Mouse (Mus musculus) ovary, adult 18-20 months (tissue): ENCODE measurements around the gene Tmco1.

Source experiments
- DNase-seq: peaks from one replicate; pipeline ENCODE4 v3.0.0; 2022; ENCODE audit warnings: low spot score, mixed read lengths

The Tmco1 gene

DNA sequence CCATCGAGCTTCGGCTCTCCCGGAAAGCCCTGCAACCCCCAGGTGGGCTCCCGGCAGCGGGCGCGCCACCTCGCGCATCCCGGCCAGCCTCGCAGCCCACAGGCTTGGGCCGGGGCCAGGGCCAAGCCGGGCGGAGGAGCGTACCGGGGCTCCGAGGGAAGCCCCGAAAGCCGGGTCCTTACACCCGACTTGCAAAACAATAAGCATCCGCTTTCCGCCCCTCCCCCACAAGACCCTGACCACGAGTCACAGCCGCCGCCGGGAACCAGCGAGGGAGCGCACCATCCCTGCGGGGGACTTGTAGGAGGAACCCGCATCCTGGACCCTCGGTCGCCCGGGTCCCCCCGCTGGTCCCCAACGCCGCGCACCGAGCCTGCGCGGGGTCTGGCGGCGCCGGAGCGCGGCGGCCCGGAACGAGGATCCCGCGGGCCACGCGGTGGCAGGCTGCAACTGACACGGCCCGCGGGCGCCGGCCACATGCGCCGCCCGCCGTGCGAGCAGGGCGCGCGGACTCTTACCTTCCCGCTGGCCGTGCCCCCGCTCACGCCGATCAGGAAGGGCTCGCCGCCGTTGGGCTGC, 23.8 kb upstream of the Tmco1 start:
- DNase-seq, result peak; percentile 37

DNA sequence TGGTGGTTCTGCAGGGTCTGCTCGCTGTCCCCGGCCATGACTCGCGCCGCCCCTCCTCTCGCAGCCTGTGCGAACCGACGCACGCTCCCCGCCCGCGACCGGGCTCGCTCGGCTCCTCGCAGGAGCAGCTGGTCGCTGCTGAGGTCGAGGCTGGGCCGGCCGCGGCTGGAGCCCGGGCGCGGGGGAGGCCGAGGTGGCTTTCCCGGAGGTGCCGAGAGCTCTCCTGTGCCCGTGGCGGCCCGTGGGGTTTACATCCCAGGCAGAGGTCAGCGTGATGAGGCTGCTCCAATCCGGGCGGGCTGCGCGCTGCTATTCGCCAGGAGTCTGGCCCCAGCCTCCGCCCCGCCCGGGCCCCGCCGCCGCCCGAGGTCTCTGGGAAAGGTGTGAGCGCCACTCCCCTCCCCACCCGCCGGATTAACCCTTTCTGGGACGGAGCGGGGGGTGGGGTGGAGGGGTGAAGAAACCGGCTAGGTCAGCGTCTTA, 23.3 kb upstream of the Tmco1 start:
- peak; percentile 81 for DNase-seq

DNA sequence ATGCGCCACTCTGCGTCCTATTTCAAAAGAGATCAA, 23.0 kb upstream of the Tmco1 start, which contains the start of gene Uck2:
Uck2 (minus strand) TSS at position 1 of the 36 bp plus-strand sequence.
- no peak for DNase-seq

- no peak for DNase-seq
Measured at GRCm38 (mm10) chr1:167285356-167285755, 22.8 kb upstream of the Tmco1 start.

- no peak for DNase-seq
Measured at GRCm38 (mm10) chr1:167287156-167287555, 21.0 kb upstream of the Tmco1 start.

DNA sequence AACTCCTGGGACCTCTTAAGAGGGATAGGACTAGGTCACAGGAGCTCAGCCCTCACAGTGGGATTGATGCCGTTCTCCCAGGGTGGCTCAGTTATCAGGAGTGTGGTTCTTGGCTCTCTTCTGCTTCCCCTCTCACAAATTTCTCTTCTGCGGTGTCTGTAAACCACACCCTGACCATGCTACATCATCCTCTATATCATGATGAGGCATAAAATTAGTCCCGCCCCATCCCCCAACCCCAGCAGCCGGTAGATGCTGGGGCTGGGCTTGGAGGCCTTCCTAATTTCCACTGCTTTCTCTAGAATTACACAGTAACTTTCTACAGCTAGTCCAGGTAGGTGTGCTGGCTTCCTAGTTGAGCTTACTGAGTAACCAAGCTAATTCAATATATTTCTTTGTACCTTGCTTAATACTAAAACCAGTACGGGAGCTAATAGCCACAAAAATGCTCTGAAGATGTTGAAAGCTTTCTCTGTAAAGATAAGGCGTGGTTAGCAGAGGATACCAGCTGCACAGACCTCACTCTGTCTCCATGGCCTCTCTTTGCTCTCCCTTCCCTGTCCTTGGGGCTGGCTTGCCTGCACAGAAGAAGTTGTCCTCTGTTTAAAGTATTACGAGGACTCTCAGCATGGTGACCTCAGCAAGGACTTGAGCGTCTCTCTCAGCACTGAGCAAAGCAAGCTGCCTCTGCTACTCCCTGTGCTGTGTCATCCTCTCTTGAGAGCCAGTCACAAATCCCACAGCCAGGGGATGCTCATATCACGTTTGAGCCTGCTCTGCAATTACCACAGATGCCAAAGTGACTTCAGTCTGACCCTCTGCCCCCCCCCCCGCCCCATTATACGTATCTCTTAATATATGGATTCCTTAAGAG, 19.3 kb upstream of the Tmco1 start:
- no peak for DNase-seq

- no peak for DNase-seq
Measured at GRCm38 (mm10) chr1:167289567-167290262, 18.5 kb upstream of the Tmco1 start.

DNA sequence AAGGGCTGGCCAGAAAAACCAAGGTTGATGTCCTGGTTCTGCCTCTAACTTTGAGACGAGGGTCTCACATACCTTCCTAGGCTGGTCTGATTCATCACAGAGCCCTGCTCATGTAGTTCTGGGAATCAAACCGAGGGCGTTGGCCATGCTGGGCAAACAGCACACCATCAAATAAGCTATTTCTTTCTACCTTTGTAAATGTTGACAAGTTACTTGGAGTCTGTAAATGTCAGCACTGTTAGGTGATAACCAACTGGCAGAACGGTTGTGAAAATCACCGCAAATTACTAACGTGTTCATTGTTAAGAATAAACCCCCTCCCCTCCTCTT, 17.9 kb upstream of the Tmco1 start:
- DNase-seq, result no peak

GRCm38 (mm10) chr1:167291610-167292009, 16.6 kb upstream of the Tmco1 start:
- no peak for DNase-seq

- no peak for DNase-seq
Measured at GRCm38 (mm10) chr1:167292447-167292846, 15.7 kb upstream of the Tmco1 start.

GRCm38 (mm10) chr1:167295679-167296402, 12.3 kb upstream of the Tmco1 start:
- DNase-seq, result no peak

- no peak for DNase-seq
Measured at GRCm38 (mm10) chr1:167300122-167300521, 8.1 kb upstream of the Tmco1 start.

- no peak for DNase-seq
Measured at GRCm38 (mm10) chr1:167305501-167306137, 2.6 kb upstream of the Tmco1 start.

DNA sequence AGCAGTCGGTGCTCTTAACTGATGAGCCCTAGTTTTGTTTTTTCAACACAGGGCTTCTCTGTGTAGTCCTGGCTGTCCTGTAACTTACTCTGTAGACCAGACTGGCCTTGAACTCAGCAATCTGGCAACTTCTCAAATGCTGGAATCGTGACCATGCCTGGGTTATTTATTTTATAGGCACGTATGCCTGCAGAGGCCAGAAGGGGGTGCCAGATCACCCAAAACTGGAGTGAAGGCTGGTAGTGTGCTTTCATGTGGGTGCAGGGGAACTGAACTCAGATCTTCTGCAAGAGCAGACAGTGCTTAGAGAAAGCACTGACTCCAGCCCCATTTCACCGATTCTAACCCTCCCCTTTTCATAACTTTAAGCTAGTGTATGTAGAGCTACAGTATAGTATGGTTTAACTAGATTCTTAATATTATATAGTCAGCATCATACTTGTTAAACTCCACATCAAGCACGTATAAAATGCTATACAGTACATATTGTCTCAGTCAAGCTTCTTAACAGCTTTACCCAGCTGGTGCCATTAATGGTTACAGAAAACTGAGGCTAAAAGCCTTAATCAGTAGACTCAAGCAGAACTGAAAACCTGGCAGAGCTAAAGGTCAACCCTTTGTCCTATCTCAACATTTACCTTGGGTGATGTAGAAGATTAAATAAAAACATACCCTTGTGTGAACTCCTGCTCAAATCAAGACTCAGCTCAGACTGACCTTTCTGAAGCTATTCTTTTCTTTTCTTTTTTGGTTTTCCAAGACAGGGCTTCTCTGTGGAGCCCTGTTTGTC, 1.5 kb upstream of the Tmco1 start:
- DNase-seq, result peak; percentile 61

GRCm38 (mm10) chr1:167307674-167308073, 504 bp upstream of the Tmco1 start:
- no peak for DNase-seq

GRCm38 (mm10) chr1:167312367-167312766, 4.2 kb downstream of the Tmco1 start:
- DNase-seq, result no peak

DNA sequence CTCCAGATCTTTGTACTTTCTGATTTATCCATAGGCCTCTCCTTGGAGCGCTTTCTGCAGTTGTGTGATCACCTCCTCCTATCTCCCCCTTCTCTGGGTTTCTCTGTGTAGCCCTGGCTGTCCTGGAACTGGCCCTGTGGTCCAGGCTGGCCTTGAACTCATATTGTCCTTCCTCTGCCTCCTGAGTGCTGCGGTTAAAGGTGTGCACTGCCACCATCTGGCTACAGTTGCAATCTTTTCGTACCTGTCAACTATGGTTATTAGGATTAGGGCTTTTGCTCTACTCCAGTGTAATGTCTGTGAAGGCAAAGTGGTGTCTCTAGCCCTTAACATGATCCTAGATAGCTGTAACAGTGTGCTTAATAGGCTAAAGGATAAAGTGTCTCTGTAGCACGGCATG, 5.0 kb downstream of the Tmco1 start:
- DNase-seq, result no peak

- no peak for DNase-seq
Measured at GRCm38 (mm10) chr1:167321691-167322090, 13.5 kb downstream of the Tmco1 start.

DNA sequence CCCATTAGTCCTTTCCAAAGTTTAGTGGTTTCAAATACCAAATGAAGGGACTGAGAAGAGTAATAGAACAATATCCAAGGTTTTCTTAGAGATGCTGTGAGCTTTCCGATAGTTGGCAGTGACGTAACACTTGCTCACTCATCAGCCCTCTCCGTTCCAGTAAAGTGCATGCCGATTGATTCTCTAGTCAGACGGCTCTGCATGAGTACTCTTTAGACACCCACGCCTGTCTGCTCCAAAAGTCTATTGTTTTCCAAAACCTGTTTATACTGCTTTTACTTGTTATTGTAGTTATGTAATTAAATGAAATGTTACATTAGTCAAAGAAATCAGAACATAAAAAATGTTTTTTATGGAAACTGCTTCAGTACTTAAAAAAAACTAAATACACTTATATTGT, 20.6 kb downstream of the Tmco1 start:
- no peak for DNase-seq

DNA sequence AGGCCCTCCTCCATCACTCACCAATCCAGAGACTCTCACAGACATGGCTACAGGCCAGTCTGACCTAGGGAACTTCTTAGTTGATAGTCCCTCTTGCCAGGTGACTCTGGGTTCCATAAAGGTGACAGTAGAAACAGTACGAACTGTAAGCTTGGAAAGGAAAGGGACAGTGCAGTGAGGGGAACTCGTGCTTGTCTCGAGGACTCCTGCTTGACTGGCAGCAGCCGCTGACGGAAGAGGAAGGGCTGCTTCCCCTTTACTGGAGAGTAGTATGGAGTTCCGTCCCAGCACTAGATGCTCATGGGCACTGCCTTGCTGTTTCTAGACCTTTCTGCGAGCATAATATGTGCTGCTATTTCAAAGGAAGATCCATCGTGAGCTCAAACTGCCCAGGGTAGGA, 22.9 kb downstream of the Tmco1 start:
- no peak for DNase-seq

DNA sequence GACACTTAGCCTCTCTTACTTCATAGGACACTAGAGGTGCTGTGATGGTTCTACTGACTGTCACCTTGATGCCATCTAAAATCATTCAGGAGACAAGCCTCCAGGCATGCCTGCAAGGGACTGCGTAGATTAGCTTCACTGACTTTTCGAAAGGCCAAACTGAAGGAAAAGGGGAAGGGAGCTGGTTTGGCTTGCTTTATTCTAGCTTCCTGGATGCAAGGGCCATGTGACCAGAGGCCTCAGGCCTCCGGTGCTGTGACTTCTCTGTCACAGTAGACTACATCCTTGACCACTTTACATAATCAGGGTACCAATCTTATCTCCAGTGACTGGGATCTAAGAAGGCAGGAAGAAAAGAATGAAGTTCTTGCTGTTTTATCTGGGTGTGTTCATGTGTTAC, 28.2 kb downstream of the Tmco1 start:
- no peak for DNase-seq
